Mouse (Mus musculus): Measurements from ENCODE around the gene Zrsr2. TPM values are rescaled to one million over a fixed set of nuclear protein-coding genes. Genes with fewer than 3 reads are reported as not detected.

The Zrsr2 gene
- polyA plus RNA-seq, 1 experiment: 5.1 TPM

- no peak overlapping the region for H3K27ac ChIP-seq (ENCODE audit: control insufficient read depth, insufficient read depth, low read depth, low read length)
- no peak for TF ChIP-seq CTCF (IDR thresholded peaks at IDR 0.05; ENCODE audit: control insufficient read depth, insufficient read depth, insufficient replicate concordance, low read depth, low read length)
- TF ChIP-seq POLR2A (IDR thresholded peaks at IDR 0.05; ENCODE audit: control insufficient read depth, low read depth, low read length): no peak
- H3K4me1 ChIP-seq (ENCODE audit: control insufficient read depth, insufficient read depth, low read length): no peaks in the 10 kb centered on the region
- no peaks in the 10 kb centered on the region for H3K36me3 ChIP-seq (ENCODE audit: control insufficient read depth, insufficient read depth, low read length)
- no peak overlapping the region for H3K4me3 ChIP-seq (ENCODE audit: control insufficient read depth, low read depth, low read length)
- no peaks in the 10 kb centered on the region for H3K27me3 ChIP-seq (ENCODE audit: control insufficient read depth, insufficient read depth, low read length)
Observed at GRCm38 (mm10) chrX:163929550-163929949, 28.9 kb downstream of the Zrsr2 start.

GRCm38 (mm10) chrX:163912791-163913190 is 45.7 kb downstream of the Zrsr2 start:
- Histone ChIP-seq H3K4me1 (ENCODE audit: control insufficient read depth, insufficient read depth, low read length) (no peaks in the 10 kb centered on the region), H3K27ac (ENCODE audit: control insufficient read depth, insufficient read depth, low read depth, low read length) (no peak overlapping the region), H3K27me3 (ENCODE audit: control insufficient read depth, insufficient read depth, low read length) (no peaks in the 10 kb centered on the region), H3K36me3 (ENCODE audit: control insufficient read depth, insufficient read depth, low read length) (no peaks in the 10 kb centered on the region), H3K4me3 (ENCODE audit: control insufficient read depth, low read depth, low read length) (no peak overlapping the region)
- TF ChIP-seq CTCF (IDR thresholded peaks at IDR 0.05; ENCODE audit: control insufficient read depth, insufficient read depth, insufficient replicate concordance, low read depth, low read length): no peak
- no peak for TF ChIP-seq POLR2A (IDR thresholded peaks at IDR 0.05; ENCODE audit: control insufficient read depth, low read depth, low read length)

GRCm38 (mm10) chrX:163909381-163909780 is 49.1 kb downstream of the Zrsr2 start:
- Histone ChIP-seq H3K4me1 (ENCODE audit: control insufficient read depth, insufficient read depth, low read length) (no peaks in the 10 kb centered on the region), H3K36me3 (ENCODE audit: control insufficient read depth, insufficient read depth, low read length) (no peaks in the 10 kb centered on the region), H3K27ac (ENCODE audit: control insufficient read depth, insufficient read depth, low read depth, low read length) (peak overlapping the region; percentile 84), H3K4me3 (ENCODE audit: control insufficient read depth, low read depth, low read length) (peak overlapping the region; percentile 84), H3K27me3 (ENCODE audit: control insufficient read depth, insufficient read depth, low read length) (no peaks in the 10 kb centered on the region)
- peak; percentile 0; the same call in 1 of the 2 replicates for TF ChIP-seq POLR2A (IDR thresholded peaks at IDR 0.05; ENCODE audit: control insufficient read depth, low read depth, low read length)
- TF ChIP-seq CTCF (IDR thresholded peaks at IDR 0.05; ENCODE audit: control insufficient read depth, insufficient read depth, insufficient replicate concordance, low read depth, low read length): no peak

GRCm38 (mm10) chrX:163908337-163909250 is 49.9 kb downstream of the Zrsr2 start, which contains the start of gene Ap1s2:
TSS of gene Ap1s2 (plus strand) at chrX:163909017.
- Histone ChIP-seq H3K27ac (ENCODE audit: control insufficient read depth, insufficient read depth, low read depth, low read length) (peak within 1 kb of the TSS; percentile 84), H3K4me1 (ENCODE audit: control insufficient read depth, insufficient read depth, low read length) (no peaks in the 10 kb centered on the region), H3K36me3 (ENCODE audit: control insufficient read depth, insufficient read depth, low read length) (no peaks in the 10 kb centered on the region), H3K27me3 (ENCODE audit: control insufficient read depth, insufficient read depth, low read length) (no peaks in the 10 kb centered on the region), H3K4me3 (ENCODE audit: control insufficient read depth, low read depth, low read length) (peak within 1 kb of the TSS; percentile 84)
- TF ChIP-seq POLR2A (IDR thresholded peaks at IDR 0.05; ENCODE audit: control insufficient read depth, low read depth, low read length) (peak; percentile 42), CTCF (IDR thresholded peaks at IDR 0.05; ENCODE audit: control insufficient read depth, insufficient read depth, insufficient replicate concordance, low read depth, low read length) (no peak)

GRCm38 (mm10) chrX:163908003-163908336 is 50.5 kb downstream of the Zrsr2 start:
- H3K36me3 ChIP-seq (ENCODE audit: control insufficient read depth, insufficient read depth, low read length): no peaks in the 10 kb centered on the region
- TF ChIP-seq POLR2A (IDR thresholded peaks at IDR 0.05; ENCODE audit: control insufficient read depth, low read depth, low read length): no peak
- no peak for TF ChIP-seq CTCF (IDR thresholded peaks at IDR 0.05; ENCODE audit: control insufficient read depth, insufficient read depth, insufficient replicate concordance, low read depth, low read length)
- no peaks in the 10 kb centered on the region for H3K4me1 ChIP-seq (ENCODE audit: control insufficient read depth, insufficient read depth, low read length)
- no peaks in the 10 kb centered on the region for H3K27me3 ChIP-seq (ENCODE audit: control insufficient read depth, insufficient read depth, low read length)
- H3K27ac ChIP-seq (ENCODE audit: control insufficient read depth, insufficient read depth, low read depth, low read length): peak overlapping the region; percentile 68
- peak overlapping the region; percentile 84 for H3K4me3 ChIP-seq (ENCODE audit: control insufficient read depth, low read depth, low read length)

DNA sequence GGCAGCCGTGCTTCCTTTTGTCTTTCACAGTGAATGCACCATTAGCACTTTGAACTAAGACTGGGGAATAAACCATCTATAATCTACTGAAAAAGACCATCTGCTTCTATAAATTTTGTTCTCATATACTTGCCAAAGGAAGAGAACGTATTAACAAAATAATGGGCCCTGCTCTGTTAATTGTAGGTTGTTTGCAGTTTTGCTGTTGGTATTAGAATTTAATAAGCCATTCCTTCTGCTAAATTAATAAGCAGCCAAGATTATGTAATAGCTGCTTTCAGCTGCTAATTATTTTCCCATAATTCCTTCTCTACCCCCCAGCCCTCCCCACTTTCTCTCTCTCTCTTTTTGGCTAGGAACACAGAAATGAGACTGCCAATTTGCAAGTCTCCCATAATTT is 51.6 kb downstream of the Zrsr2 start:
- Histone ChIP-seq H3K4me3 (ENCODE audit: control insufficient read depth, low read depth, low read length) (no peak overlapping the region), H3K36me3 (ENCODE audit: control insufficient read depth, insufficient read depth, low read length) (no peaks in the 10 kb centered on the region), H3K4me1 (ENCODE audit: control insufficient read depth, insufficient read depth, low read length) (no peaks in the 10 kb centered on the region), H3K27me3 (ENCODE audit: control insufficient read depth, insufficient read depth, low read length) (no peaks in the 10 kb centered on the region), H3K27ac (ENCODE audit: control insufficient read depth, insufficient read depth, low read depth, low read length) (no peak overlapping the region)
- TF ChIP-seq CTCF (IDR thresholded peaks at IDR 0.05; ENCODE audit: control insufficient read depth, insufficient read depth, insufficient replicate concordance, low read depth, low read length) (no peak), POLR2A (IDR thresholded peaks at IDR 0.05; ENCODE audit: control insufficient read depth, low read depth, low read length) (no peak)

DNA sequence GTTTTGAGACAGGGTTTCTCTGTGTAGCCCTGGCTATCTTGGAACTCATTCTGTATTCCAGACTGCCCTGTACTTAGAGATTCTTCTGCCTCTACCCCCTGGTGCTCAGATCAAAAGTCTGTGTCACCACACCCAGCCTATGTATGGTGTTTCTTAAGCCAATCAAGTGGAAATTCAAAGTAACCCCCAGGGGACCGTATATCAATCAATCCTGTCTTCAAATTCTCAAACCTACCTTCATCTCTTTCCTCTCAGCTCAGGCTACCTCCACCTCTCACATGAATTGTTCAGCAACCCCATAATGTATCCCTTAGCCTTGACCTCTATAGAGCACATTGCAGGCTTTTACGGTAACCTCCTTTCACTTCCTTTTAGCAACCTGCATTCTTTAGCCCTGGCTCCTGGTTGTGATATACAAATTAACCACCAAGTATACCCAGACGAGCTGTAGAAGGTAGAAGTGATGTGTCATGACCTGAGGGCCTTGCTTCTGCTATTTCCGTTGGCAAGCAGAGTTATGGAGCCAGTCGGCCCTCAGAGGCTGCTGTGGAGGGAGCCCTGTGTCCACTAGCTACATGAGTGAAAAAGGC is 58.9 kb downstream of the Zrsr2 start:
- Histone ChIP-seq H3K4me3 (ENCODE audit: control insufficient read depth, low read depth, low read length) (no peak overlapping the region), H3K27ac (ENCODE audit: control insufficient read depth, insufficient read depth, low read depth, low read length) (no peak overlapping the region), H3K27me3 (ENCODE audit: control insufficient read depth, insufficient read depth, low read length) (no peaks in the 10 kb centered on the region), H3K4me1 (ENCODE audit: control insufficient read depth, insufficient read depth, low read length) (no peaks in the 10 kb centered on the region), H3K36me3 (ENCODE audit: control insufficient read depth, insufficient read depth, low read length) (no peaks in the 10 kb centered on the region)
- TF ChIP-seq POLR2A (IDR thresholded peaks at IDR 0.05; ENCODE audit: control insufficient read depth, low read depth, low read length): no peak
- no peak for TF ChIP-seq CTCF (IDR thresholded peaks at IDR 0.05; ENCODE audit: control insufficient read depth, insufficient read depth, insufficient replicate concordance, low read depth, low read length)

Measured in testis, adult 2 months (tissue).